Mouse (Mus musculus) heart, postnatal 0 days (tissue): ENCODE data around the gene Tmem203. TPM values are rescaled to one million over a fixed set of nuclear protein-coding genes. Genes with fewer than 3 reads are reported as not detected.

Experiments
- ATAC-seq: fragments of 200-750 bp; cut with Nextera tagmentation; 2 replicates; pipeline ENCODE4 v1.8.0; 2017; ENCODE audit warnings: low read depth, moderate number of reproducible peaks, moderate library complexity; ENCODE audit not compliant: insufficient read depth
- DNase-seq: peaks from one replicate; pipeline ENCODE4 v3.0.0-alpha.2; 2016; ENCODE audit warnings: low spot score
- H3K27ac ChIP-seq: fragments of 300-500 bp; sonication (generic); 2 replicates; pipeline ENCODE4 v1.5.1; 2014; ENCODE audit warnings: low read depth, mild to moderate bottlenecking
- H3K27me3 ChIP-seq: fragments of 300-500 bp; sonication (generic); 2 replicates; pipeline ENCODE4 v1.6.1; 2014; ENCODE audit warnings: low read length, mixed read lengths; ENCODE audit not compliant: control insufficient read depth, insufficient read depth
- H3K36me3 ChIP-seq: fragments of 300-500 bp; sonication (generic); replicated peaks from 2 replicates; pipeline ENCODE4 v1.6.1; 2014; ENCODE audit warnings: low read length, mixed read lengths; ENCODE audit not compliant: control insufficient read depth, insufficient read depth
- H3K4me1 ChIP-seq: fragments of 300-500 bp; sonication (generic); 2 replicates; pipeline ENCODE4 v1.6.1; 2014; ENCODE audit warnings: antibody characterized with exemption; ENCODE audit not compliant: control insufficient read depth, insufficient read depth
- H3K4me2 ChIP-seq: fragments of 300-500 bp; sonication (generic); 2 replicates; pipeline ENCODE4 v1.6.1; 2014; ENCODE audit warnings: low read depth, mild to moderate bottlenecking, low read length, moderate library complexity
- H3K4me3 ChIP-seq: fragments of 300-500 bp; sonication (generic); 2 replicates; pipeline ENCODE4 v1.5.1; 2014; ENCODE audit warnings: low read depth, low read length
- H3K9ac ChIP-seq: fragments of 300-500 bp; sonication (generic); replicated peaks from 2 replicates; pipeline ENCODE4 v1.6.1; 2014; ENCODE audit warnings: low read depth, low read length, mixed read lengths
- H3K9me3 ChIP-seq: fragments of 300-500 bp; sonication (generic); replicated peaks from 2 replicates; pipeline ENCODE4 v1.6.1; 2016; ENCODE audit warnings: low read length; ENCODE audit not compliant: control insufficient read depth
- CTCF ChIP-seq: IDR thresholded peaks from 2 replicates; pipeline ENCODE4 v1.5.1; 2016; ENCODE audit warnings: antibody characterized with exemption, control low read depth, low read depth
- EP300 ChIP-seq: IDR thresholded peaks from 2 replicates; pipeline ENCODE4 v1.6.1; 2016; ENCODE audit warnings: antibody characterized with exemption, low read depth
- WGBS: fragments of 180-500 bp; shearing (Covaris S2); extraction: QIAGEN DNeasy Blood & Tissue Kit; methylation state at CpG from one replicate; pipeline ENCODE4 v1.1.7; 2014; 5-methylcytosine and 5-hydroxymethylcytosine counted together
- polyA plus RNA-seq: library from polyadenylated mRNA; unstranded; fragments of >200 nt; fragmentation: Nextera tagmentation; extraction: Ambion mirVana; gene quantifications from 2 replicates; pipeline ENCODE4 v1.2.1, GENCODE M21; 2015
- total RNA-seq: library from RNA; depleted of rRNA; stranded (reverse); fragments of >200 nt; gene quantifications from 2 replicates; pipeline ENCODE4 v1.2.3, GENCODE M21; 2014; ENCODE audit warnings: low replicate concordance

Gene Tmem203
- total and polyA plus RNA-seq, 2 experiments from 2014 or later: 25.6 to 42.0 TPM

GRCm38 (mm10) chr2:25261870-25262269 lies 6.6 kb downstream of the Tmem203 start:
- peak; percentile 1; the same call in 1 of the 2 replicates for ATAC-seq
- WGBS: 44% methylated on average over 11 of the region's 12 CpGs
- peak overlapping the region; percentile 69 for H3K27ac ChIP-seq

GRCm38 (mm10) chr2:25262291-25262767 lies 7.1 kb downstream of the Tmem203 start, which contains the start of gene Tprn:
Tprn (plus strand) TSS chr2:25262618.
- TF ChIP-seq EP300 (no peak), CTCF (no peak)
- H3K9me3 ChIP-seq: no peaks in the 10 kb centered on the region
- H3K27ac ChIP-seq: peak within 1 kb of the TSS; percentile 69
- H3K4me2 ChIP-seq: peak within 1 kb of the TSS; percentile 90
- WGBS: under 1% methylated on average over 39 of the region's 39 CpGs
- H3K4me1 ChIP-seq: peaks cover 27% of the 10 kb centered on the region
- H3K36me3 ChIP-seq: no peaks in the 10 kb centered on the region
- no peaks in the 10 kb centered on the region for H3K27me3 ChIP-seq
- peak within 1 kb of the TSS; percentile 41 for H3K9ac ChIP-seq
- ATAC-seq (peak; percentile 98), DNase-seq (peak; percentile 97)
- peak within 1 kb of the TSS; percentile 60 for H3K4me3 ChIP-seq

More at GRCm38 (mm10) chr2:25261870-25262269, 6.6 kb downstream of the Tmem203 start:
- peaks cover 22% of the 10 kb centered on the region for H3K4me1 ChIP-seq
- H3K9me3 ChIP-seq: no peaks in the 10 kb centered on the region
- H3K4me3 ChIP-seq: peak overlapping the region; percentile 60
- H3K9ac ChIP-seq: 0 out of 2 replicates have a peak overlapping the region, but pooled peaks have one; percentile 41
- H3K36me3 ChIP-seq: no peaks in the 10 kb centered on the region
- H3K4me2 ChIP-seq: peak overlapping the region; percentile 90
- DNase-seq: no peak
- no peaks in the 10 kb centered on the region for H3K27me3 ChIP-seq
- TF ChIP-seq EP300: no peak
- TF ChIP-seq CTCF: no peak

GRCm38 (mm10) chr2:25262795-25263622 lies 7.8 kb downstream of the Tmem203 start:
- peaks cover 28% of the 10 kb centered on the region for H3K4me1 ChIP-seq
- no peaks in the 10 kb centered on the region for H3K36me3 ChIP-seq
- no peaks in the 10 kb centered on the region for H3K9me3 ChIP-seq
- under 1% methylated on average over 76 of the region's 82 CpGs for WGBS
- peak overlapping the region; percentile 90 for H3K4me2 ChIP-seq
- no peak for DNase-seq
- H3K4me3 ChIP-seq: peak overlapping the region; percentile 60
- ATAC-seq: peak; percentile 13
- no peak overlapping the region for H3K27ac ChIP-seq
- H3K27me3 ChIP-seq: no peaks in the 10 kb centered on the region
- H3K9ac ChIP-seq: peak overlapping the region; percentile 41
- TF ChIP-seq CTCF (no peak), EP300 (no peak)

- H3K4me1 ChIP-seq: peaks cover 28% of the 10 kb centered on the region
- H3K27me3 ChIP-seq: no peaks in the 10 kb centered on the region
- H3K36me3 ChIP-seq: peaks cover 2% of the 10 kb centered on the region
- no peak for DNase-seq
- peak overlapping the region; percentile 90 for H3K4me2 ChIP-seq
- no peak for ATAC-seq
- peak overlapping the region; percentile 60 for H3K4me3 ChIP-seq
- no peaks in the 10 kb centered on the region for H3K9me3 ChIP-seq
- TF ChIP-seq CTCF (no peak), EP300 (no peak)
- peak overlapping the region; percentile 41; the same call in 1 of the 2 replicates for H3K9ac ChIP-seq
- H3K27ac ChIP-seq: no peak overlapping the region
- WGBS: 30% methylated on average over 12 of the region's 12 CpGs
Measured at GRCm38 (mm10) chr2:25263623-25264285, 8.5 kb downstream of the Tmem203 start.

- Histone ChIP-seq H3K4me1 (peaks cover 28% of the 10 kb centered on the region), H3K4me3 (no peak overlapping the region)
- 74% methylated on average over 5 of the region's 5 CpGs for WGBS
Measured at GRCm38 (mm10) chr2:25264286-25264660, 9.0 kb downstream of the Tmem203 start.

More at GRCm38 (mm10) chr2:25264286-25264660, 9.0 kb downstream of the Tmem203 start:
- Histone ChIP-seq H3K27me3 (no peaks in the 10 kb centered on the region), H3K36me3 (peaks cover 7% of the 10 kb centered on the region), H3K4me2 (no peak overlapping the region), H3K9me3 (no peaks in the 10 kb centered on the region), H3K27ac (no peak overlapping the region), H3K9ac (no peak overlapping the region)
- ATAC-seq (no peak), DNase-seq (no peak)
- TF ChIP-seq CTCF (no peak), EP300 (no peak)
